Mouse (Mus musculus): Measurements from ENCODE around the gene Sobp.

GRCm38 (mm10) chr10:42980999-42981757 lies 193.2 kb downstream of the Sobp start:
- TF ChIP-seq HCFC1 (IDR thresholded peaks at IDR 0.05; ENCODE audit: borderline replicate concordance, insufficient read depth, low read length) (no peak), ZNF384 (IDR thresholded peaks at IDR 0.05; ENCODE audit: low read depth, low read length) (no peak), CHD2 (IDR thresholded peaks at IDR 0.05; ENCODE audit: low read depth, low read length) (no peak), ZC3H11A (IDR thresholded peaks at IDR 0.05; ENCODE audit: borderline replicate concordance, low read depth, low read length) (no peak), MAFK (IDR thresholded peaks at IDR 0.05; ENCODE audit: insufficient read depth, low read depth, low read length) (no peak)
